Mouse (Mus musculus) liver, postnatal 0 days (tissue): ENCODE measurements around the gene Rab7. TPM values are rescaled to one million over a fixed set of nuclear protein-coding genes. Genes with fewer than 3 reads are reported as not detected.

Source experiments
- ATAC-seq: fragments of 200-750 bp; cut with Nextera tagmentation; 2 replicates; pipeline ENCODE4 v1.8.0; 2017; ENCODE audit warnings: mild to moderate bottlenecking, moderate library complexity
- DNase-seq: peaks from one replicate; pipeline ENCODE4 v3.0.0-alpha.2; 2016
- H3K27ac ChIP-seq: fragments of 300-500 bp; sonication (generic); 2 replicates; pipeline ENCODE4 v1.5.1; 2014; ENCODE audit warnings: antibody characterized with exemption, moderate library complexity, mild to moderate bottlenecking, low read depth
- H3K27me3 ChIP-seq: fragments of 300-500 bp; sonication (generic); 2 replicates; pipeline ENCODE4 v1.6.1; 2014; ENCODE audit warnings: low read length, control low read depth, mixed read lengths; ENCODE audit not compliant: insufficient read depth
- H3K36me3 ChIP-seq: fragments of 300-500 bp; sonication (generic); replicated peaks from 2 replicates; pipeline ENCODE4 v1.6.1; 2014; ENCODE audit warnings: mild to moderate bottlenecking, control low read depth, low read length, moderate library complexity, mixed read lengths; ENCODE audit not compliant: insufficient read depth
- H3K4me1 ChIP-seq: fragments of 300-500 bp; sonication (generic); 2 replicates; pipeline ENCODE4 v1.6.1; 2014; ENCODE audit warnings: antibody characterized with exemption, mild to moderate bottlenecking, control low read depth; ENCODE audit not compliant: insufficient read depth
- H3K4me2 ChIP-seq: fragments of 300-500 bp; sonication (generic); 2 replicates; pipeline ENCODE4 v1.6.1; 2014; ENCODE audit warnings: low read depth, mild to moderate bottlenecking, low read length, moderate library complexity, mixed read lengths
- H3K4me3 ChIP-seq: fragments of 300-500 bp; sonication (generic); 2 replicates; pipeline ENCODE4 v1.5.1; 2014; ENCODE audit warnings: low read depth, low read length
- H3K9ac ChIP-seq: fragments of 300-500 bp; sonication (generic); replicated peaks from 2 replicates; pipeline ENCODE4 v1.6.1; 2014; ENCODE audit warnings: mild to moderate bottlenecking, moderate library complexity
- H3K9me3 ChIP-seq: fragments of 300-500 bp; sonication (generic); 2 replicates; pipeline ENCODE4 v1.6.1; 2016; ENCODE audit warnings: mild to moderate bottlenecking, control low read depth, low read length, mixed read lengths
- CTCF ChIP-seq: sonication (generic); IDR thresholded peaks from 2 replicates; pipeline ENCODE4 v1.5.1; 2016; ENCODE audit warnings: antibody characterized with exemption, low read depth
- EP300 ChIP-seq: IDR thresholded peaks from 2 replicates; pipeline ENCODE4 v1.6.1; 2016; ENCODE audit warnings: antibody characterized with exemption, low read depth, mild to moderate bottlenecking
- WGBS: fragments of 180-500 bp; shearing (Covaris S2); extraction: QIAGEN DNeasy Blood & Tissue Kit; methylation state at CpG from one replicate; pipeline ENCODE4 v1.1.7; 2014; ENCODE audit not compliant: insufficient replicate concordance; 5-methylcytosine and 5-hydroxymethylcytosine counted together
- polyA plus RNA-seq: library from polyadenylated mRNA; unstranded; fragments of >200 nt; fragmentation: Nextera tagmentation; extraction: Ambion mirVana; gene quantifications from 2 replicates; pipeline ENCODE4 v1.2.1, GENCODE M21; 2015

Rab7 gene
- polyA plus RNA-seq, 1 experiment from 2014 or later: 110 TPM

DNA sequence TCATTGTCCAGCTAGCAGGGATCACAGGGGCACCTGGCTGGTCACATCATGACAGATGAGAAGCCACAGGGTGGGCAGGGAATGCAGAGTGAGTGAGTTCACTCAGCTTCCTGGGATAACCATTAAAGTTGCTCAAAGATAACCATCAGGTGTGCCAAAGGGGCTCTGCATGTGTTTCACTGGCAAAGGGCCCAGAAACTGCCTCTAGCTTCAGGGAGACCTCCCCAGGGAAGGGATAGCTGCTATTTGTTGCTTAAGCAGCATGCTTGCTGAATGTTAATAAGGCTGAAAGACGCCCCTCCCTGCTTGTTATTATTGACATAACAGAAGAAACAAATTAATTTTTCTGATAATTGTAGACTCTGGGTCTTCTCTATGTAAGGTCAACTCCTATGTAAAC is 53.2 kb downstream of the Rab7 start:
- peaks cover 26% of the 10 kb centered on the region for H3K4me1 ChIP-seq
- H3K27me3 ChIP-seq: no peaks in the 10 kb centered on the region
- TF ChIP-seq EP300: no peak
- no peak for TF ChIP-seq CTCF
- 68% methylated on average over 1 of the region's 1 CpGs for WGBS
- no peak overlapping the region for H3K4me3 ChIP-seq
- H3K4me2 ChIP-seq: no peak overlapping the region
- peak overlapping the region; percentile 82; the same call in 1 of the 2 replicates for H3K27ac ChIP-seq
- 0 out of 2 replicates have a peak overlapping the region, but pooled peaks have one; percentile 23 for H3K9ac ChIP-seq
- no peak for DNase-seq
- ATAC-seq: no peak
- H3K36me3 ChIP-seq: no peaks in the 10 kb centered on the region
- no peaks in the 10 kb centered on the region for H3K9me3 ChIP-seq

DNA sequence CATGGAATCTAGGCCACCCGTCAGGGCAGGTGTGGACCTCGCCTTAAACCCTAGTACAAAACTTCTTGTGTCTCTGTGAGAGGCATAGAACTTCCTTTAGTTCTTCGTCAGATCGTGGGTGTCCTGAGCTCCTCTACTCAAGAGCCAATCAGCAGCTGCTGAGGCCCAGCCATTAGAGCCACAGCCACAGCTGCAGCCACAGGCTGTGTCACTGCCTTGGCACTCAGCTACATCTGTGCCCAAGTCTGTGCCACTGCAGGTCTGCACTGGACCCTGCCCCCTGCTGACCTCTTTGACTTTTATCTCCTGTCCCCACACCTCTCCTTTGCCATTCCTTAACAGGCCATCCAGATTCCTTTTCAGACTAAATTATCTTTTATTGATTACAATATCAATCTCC is 53.9 kb downstream of the Rab7 start:
- ATAC-seq (no peak), DNase-seq (no peak)
- no peak overlapping the region for H3K4me3 ChIP-seq
- H3K9ac ChIP-seq: no peak overlapping the region
- H3K27me3 ChIP-seq: no peaks in the 10 kb centered on the region
- TF ChIP-seq EP300 (no peak), CTCF (no peak)
- no peak overlapping the region for H3K4me2 ChIP-seq
- H3K4me1 ChIP-seq: peaks cover 26% of the 10 kb centered on the region
- no peaks in the 10 kb centered on the region for H3K9me3 ChIP-seq
- no peak overlapping the region for H3K27ac ChIP-seq
- H3K36me3 ChIP-seq: no peaks in the 10 kb centered on the region
- 56% methylated on average over 4 of the region's 4 CpGs for WGBS

DNA sequence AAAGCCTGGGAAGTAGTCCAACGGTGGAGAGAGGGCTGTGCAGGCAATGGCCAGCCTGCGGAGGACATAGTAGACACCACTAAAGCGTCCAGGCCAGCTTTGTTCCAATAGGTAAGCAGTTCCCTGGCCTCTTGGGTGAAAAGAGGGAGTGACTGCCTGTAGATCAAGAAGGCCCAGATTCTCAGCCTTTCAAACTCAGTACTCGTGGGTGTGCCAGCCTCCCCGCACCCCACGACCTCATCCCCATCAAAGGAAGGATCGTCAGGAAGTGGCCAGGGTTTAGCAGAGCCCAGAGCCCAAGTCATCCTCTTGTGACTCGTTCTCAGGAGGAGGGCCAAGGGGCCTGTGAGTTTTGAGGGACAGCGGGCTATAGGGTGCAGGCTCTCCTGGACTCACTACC is 62.6 kb downstream of the Rab7 start:
- no peak overlapping the region for H3K27ac ChIP-seq
- no peaks in the 10 kb centered on the region for H3K36me3 ChIP-seq
- peaks cover 32% of the 10 kb centered on the region for H3K27me3 ChIP-seq
- H3K4me1 ChIP-seq: peaks cover 14% of the 10 kb centered on the region; the same call in 1 of the 2 replicates
- TF ChIP-seq CTCF (no peak), EP300 (no peak)
- no peak overlapping the region for H3K9ac ChIP-seq
- no peak for ATAC-seq
- no peak for DNase-seq
- WGBS: 57% methylated on average over 9 of the region's 9 CpGs
- no peaks in the 10 kb centered on the region for H3K9me3 ChIP-seq
- H3K4me2 ChIP-seq: no peak overlapping the region
- H3K4me3 ChIP-seq: no peak overlapping the region

DNA sequence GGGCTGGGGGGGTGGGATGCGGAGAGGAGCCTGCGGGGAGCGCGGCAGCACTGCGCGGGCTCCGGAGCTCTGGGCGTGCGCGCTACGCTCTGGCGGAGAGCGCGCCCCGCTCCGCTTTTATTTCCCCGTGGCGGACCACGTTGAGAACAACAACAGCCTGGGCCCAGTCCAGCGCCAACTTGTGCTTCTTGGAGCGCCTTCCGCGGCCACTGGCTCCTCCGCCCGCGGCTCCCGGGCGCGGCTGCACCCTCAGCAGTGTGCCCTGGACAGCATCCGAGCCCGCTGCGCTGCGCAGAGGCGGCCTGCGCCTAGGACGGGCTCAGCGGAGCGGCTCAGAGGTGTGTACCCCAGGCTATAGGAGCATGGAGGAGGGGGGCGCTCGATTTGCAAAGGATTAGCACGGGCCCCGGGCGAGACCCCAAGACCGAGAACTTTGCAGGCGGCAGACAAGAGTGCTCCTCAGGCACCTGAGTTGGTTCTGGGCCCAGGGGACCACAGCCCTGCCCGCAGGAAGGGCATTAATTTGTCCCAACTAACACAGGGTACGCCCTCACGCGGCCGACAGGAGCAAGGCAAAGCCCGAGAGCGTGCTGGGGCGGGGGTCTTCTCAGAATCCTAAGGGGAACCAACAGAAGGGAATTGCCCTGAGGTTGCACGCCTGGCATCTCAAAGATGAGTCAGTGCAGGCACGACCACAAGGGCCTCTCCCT is 63.4 kb downstream of the Rab7 start, which contains the start of gene H1fx:
H1fx (minus strand) TSS at position 91 of the 710 bp plus-strand sequence.
- Histone ChIP-seq H3K36me3 (no peaks in the 10 kb centered on the region), H3K9me3 (no peaks in the 10 kb centered on the region), H3K4me1 (peaks cover 14% of the 10 kb centered on the region; the same call in 1 of the 2 replicates), H3K27me3 (peaks cover 32% of the 10 kb centered on the region), H3K27ac (no peak within 1 kb of the TSS), H3K4me3 (peak within 1 kb of the TSS; percentile 60), H3K4me2 (peak within 1 kb of the TSS; percentile 88), H3K9ac (peak within 1 kb of the TSS; percentile 51)
- under 1% methylated on average over 51 of the region's 55 CpGs for WGBS
- no peak for TF ChIP-seq EP300
- TF ChIP-seq CTCF: peak; percentile 18; the same call in 1 of the 2 replicates
- ATAC-seq (peak; percentile 62), DNase-seq (peak; percentile 65)

DNA sequence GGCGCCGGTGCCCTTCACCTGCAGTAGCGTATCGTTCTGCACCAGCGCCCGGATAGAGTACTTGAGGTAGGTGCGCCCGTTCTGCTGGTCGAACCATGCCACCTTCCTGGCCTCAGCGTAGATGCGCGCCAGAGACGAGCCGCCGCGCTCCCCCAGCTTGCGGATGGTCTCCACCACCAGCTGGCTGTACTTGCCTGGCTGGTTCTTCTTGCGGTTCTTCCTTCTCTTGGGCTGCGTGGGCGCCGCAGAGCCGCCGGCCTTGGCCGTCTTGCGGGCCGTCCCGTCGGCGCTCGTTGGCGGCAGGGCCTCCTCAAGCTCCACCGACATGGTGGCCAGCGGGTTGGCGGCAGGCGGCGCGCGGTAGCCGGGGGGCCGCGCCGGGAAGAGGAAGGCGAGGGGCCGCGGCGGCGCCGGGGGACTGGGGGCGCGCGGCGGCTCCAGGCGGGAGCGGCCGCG is 64.0 kb downstream of the Rab7 start:
- H3K4me3 ChIP-seq: peak overlapping the region; percentile 60
- WGBS: 1% methylated on average over 42 of the region's 56 CpGs
- TF ChIP-seq EP300 (no peak), CTCF (no peak)
- H3K4me1 ChIP-seq: peaks cover 14% of the 10 kb centered on the region; the same call in 1 of the 2 replicates
- peak overlapping the region; percentile 88 for H3K4me2 ChIP-seq
- no peaks in the 10 kb centered on the region for H3K9me3 ChIP-seq
- peak overlapping the region; percentile 51 for H3K9ac ChIP-seq
- ATAC-seq: peak; percentile 36
- no peak overlapping the region for H3K27ac ChIP-seq
- peaks cover 32% of the 10 kb centered on the region for H3K27me3 ChIP-seq
- peak; percentile 26 for DNase-seq
- no peaks in the 10 kb centered on the region for H3K36me3 ChIP-seq

DNA sequence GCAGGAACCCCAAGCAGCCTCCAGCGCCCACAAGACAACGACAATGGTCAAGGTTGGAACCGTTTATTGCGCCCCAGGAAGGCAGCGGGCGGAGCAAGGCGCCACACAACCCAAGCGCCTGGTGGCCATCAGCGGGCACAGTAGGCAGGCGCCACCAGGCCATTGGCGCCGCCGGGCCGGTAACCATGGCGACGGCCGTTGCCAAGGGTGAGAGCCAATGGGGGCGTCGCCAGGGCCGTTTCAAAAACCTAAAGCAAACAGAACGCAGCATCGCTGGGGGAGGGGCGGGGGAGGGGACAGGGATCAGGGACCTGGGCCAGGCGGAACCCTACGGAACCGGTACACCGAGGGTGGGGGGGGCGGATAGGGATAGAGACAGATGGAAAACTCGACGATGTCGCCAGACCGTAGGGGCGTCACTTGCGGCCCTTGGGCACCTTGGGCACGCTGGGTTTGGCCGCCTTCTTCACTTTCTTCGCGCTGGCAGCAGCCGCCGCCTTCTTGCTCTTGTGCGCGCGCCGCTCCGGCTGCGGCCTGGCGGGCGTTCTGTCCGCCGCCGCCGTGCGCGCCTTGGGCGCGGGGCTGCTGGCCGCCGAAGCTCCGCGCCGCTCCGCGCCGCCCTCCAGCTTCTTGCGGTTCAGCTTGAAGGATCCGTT is 64.6 kb downstream of the Rab7 start:
- 3% methylated on average over 53 of the region's 66 CpGs for WGBS
- peaks cover 32% of the 10 kb centered on the region for H3K27me3 ChIP-seq
- TF ChIP-seq CTCF (no peak), EP300 (no peak)
- H3K4me2 ChIP-seq: peak overlapping the region; percentile 88
- peaks cover 14% of the 10 kb centered on the region; the same call in 1 of the 2 replicates for H3K4me1 ChIP-seq
- H3K4me3 ChIP-seq: peak overlapping the region; percentile 60
- DNase-seq (peak; percentile 72), ATAC-seq (peak; percentile 68)
- no peak overlapping the region for H3K27ac ChIP-seq
- no peaks in the 10 kb centered on the region for H3K36me3 ChIP-seq
- H3K9ac ChIP-seq: peak overlapping the region; percentile 51
- H3K9me3 ChIP-seq: no peaks in the 10 kb centered on the region
